Mouse (Mus musculus): ENCODE results near the gene Diras2. TPM values are rescaled to one million over a fixed set of nuclear protein-coding genes. Genes with fewer than 3 reads are reported as not detected.
"Not testable (repeated sequence)": the region's sequence is repeated elsewhere in the genome, so short reads cannot be mapped to it uniquely, and the experiment has no call there.

Diras2 gene
- total RNA-seq, 2 experiments from 2014 or later: 0.07 to 0.14 TPM

DNA sequence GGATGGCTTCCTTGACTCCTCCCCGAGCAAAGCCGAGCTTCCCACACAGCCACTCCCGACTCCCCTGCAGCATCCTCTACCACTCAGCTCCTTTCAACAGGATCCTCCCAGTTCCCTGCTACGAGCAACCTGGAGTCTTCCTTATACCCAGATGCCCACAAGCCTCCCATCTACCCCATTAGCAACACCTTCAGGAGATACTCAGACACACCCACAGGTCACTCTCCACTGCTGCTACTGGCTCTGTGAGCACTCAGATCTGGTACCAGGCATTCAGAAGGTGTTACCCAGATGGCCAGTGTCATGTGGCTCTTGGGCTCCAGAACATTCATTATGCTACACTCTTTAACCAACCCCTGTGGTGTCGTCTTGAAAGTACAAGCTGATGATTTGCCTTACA is 11.7 kb downstream of the Diras2 start:
- no peak for DNase-seq (ENCODE audit: low spot score)

DNA sequence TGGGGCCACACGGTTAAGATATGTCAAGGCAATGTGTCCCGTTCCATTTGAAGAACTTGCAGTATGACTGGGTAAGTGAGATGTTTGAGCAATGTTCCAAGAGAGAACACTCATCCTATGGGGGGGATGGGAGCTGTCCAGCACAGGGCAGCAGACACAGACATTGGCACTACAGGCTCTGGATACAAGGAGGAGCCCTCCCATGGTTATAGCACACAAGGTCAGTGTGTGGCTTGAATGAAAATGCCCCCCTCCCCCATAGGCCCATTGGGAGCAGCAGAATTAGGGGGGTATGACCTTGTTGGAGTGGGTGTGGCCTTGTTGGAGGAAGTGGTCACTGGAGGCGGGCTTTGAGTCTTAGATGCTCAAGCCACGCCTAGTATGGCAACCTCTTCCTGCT is 12.7 kb downstream of the Diras2 start:
- no peak for DNase-seq (ENCODE audit: low spot score)

DNA sequence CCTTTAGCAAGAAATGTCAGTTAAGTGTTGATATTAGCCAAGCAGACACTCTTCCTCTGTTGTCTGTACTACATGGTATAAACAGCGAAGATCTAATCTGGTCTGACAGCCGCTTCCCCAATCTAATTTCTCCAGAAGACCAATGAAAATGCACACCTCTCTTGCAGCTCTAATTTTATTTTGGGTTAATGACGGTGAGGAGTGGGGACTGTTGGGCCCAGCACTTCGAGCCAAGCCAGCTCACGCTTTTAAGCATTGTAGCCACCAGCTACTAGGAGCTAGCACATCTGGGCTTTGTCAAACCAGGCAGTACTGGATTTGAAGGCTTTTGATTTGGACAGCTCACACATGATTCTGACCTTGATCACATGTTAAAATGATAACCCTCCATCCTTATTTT is 14.1 kb downstream of the Diras2 start:
- no peak for DNase-seq (ENCODE audit: low spot score)

DNA sequence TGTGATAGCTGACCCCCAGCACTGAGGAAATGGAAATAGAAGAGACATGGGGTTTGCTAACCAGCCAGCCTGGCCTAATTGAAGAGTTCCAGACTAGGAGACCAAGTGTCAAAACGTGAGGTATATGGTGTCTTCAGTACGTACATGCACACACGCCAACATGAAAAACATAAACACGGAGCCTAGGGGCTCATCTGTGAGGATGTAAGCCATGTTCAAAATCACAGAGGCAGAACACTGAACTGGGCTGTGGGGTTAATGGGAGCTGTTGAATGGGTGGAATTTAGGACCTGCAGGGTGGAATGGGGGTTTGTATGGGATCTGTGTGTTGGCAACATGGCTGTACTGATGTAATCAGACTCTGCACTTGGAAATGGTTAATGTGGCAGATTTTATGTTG is 14.5 kb downstream of the Diras2 start:
- DNase-seq (ENCODE audit: low spot score): no peak

DNA sequence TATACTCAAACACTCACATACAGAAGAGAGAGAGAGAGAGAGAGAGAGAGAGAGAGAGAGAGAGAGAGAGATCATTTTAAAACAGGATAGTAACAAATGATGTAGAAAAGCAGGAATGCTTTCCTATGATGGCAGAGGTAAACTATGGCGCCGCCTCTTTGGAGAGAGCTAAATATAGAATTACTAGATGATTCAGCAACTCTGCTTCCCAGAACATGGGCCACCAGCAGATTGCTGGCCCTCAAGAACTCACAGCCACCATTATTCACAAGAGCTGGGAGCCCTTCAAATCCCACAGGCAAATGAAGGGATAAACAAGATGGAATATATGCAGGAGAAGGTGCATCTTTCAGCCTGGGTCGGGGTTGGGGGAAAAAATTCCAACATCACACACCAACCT is 15.0 kb downstream of the Diras2 start:
- no peak for DNase-seq (ENCODE audit: low spot score)

DNA sequence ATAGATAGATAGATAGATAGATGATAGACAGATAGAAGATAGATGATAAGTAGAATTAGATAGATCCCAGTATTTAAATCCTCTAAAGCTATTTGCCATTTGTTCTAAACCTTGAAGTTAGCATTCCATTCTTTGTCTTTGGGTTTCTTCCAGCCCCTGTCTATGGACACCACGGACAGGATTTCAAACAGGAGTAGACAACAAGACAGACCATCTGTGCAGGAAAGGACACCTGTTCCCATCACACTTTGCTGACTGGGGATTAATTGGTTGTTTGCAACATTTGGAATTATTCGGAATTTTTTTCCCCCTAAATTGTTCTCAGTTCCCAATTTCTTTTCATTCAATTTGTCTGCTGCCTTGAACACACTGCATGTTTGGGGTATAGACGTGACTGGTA is 17.5 kb downstream of the Diras2 start:
- DNase-seq (ENCODE audit: low spot score): no peak

DNA sequence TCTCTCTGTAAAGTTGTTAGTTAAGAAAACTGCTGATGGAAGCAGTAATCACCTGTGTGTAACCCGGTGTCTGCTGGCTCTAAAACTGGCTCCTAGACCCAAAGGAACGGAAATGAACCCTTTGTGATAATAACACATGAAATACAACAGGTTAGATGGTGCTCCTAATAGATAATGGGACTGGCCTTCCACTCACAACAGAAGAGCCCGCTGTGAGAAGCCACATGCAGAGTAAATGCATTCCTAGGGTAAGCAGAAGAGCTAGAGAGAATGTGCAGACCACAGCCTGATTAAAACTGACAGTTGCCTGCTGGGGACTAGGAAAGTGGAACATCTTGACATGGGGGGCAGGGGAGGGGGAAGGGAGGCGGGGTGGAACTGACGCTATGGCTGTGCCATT is 18.7 kb downstream of the Diras2 start:
- DNase-seq (ENCODE audit: low spot score): no peak

DNA sequence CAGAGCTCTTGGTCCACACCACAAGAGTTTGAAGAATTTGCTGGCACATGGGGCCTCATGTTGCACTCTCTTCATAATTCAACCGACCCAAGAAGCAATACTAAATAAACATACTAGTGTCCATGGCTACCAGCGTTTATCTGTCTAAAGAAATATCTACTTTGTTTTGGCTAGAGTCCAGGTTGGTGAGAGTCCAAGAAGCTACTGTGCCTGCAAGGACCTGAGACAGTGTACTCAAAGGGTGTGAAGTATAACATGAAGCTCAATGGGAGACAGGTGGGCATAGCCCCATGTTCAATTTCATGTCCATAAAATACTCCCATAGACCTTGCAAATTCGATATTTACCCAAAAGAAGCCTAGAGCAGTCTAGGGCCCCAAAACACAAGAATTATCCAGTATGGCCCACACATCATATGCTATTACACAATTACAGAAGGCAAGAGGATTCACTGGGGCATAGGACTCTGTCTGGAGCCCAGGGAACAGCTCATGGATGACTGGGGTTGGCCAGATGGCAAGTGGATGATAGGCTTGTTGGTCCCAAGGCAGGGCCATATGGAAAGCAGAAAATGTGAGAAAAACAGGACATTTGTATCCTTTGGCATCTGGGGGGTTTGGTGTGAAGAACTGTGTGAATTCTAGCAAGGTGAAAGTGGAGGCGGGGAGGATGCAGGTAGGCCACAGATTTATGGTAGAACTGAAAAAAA is 20.8 kb downstream of the Diras2 start:
- no peak for DNase-seq (ENCODE audit: low spot score)

DNA sequence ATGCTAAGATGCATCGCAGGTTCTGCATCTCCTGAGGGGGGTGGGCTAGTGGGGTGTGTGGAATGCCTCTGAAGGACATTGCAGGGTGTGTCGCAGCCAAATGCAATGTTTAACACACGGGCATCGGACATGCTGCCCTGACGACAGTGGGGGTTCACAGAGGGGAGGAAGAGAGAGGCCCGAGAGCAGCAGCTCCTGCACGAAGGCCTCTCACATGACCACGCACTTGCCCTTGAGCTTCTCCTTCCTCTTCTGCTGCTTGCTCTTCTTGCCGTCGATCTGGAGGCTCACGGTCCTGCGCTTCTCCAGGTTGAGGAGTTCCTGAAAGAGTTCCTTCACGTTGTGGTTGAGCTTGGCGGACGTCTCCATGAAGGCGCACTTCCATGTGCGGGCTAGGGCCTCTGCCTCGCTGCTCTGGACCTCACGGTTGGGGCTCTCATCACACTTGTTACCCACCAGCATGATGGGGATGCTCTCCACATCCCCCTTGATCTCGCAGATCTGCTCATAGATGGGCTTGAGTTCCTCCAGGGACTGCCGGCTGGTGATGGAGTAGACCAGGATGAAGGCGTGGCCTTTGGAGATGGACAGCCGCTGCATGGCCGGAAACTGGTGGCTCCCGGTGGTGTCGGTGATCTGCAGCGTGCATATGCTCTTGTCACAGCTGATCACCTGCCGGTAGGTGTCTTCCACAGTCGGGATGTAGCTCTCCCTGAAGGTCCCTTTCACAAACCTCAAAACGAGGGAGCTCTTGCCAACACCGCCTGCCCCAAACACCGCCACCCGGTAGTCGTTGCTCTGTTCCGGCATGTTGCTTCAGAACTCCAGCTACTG is 23.4 kb downstream of the Diras2 start:
- DNase-seq (ENCODE audit: low spot score): no peak

DNA sequence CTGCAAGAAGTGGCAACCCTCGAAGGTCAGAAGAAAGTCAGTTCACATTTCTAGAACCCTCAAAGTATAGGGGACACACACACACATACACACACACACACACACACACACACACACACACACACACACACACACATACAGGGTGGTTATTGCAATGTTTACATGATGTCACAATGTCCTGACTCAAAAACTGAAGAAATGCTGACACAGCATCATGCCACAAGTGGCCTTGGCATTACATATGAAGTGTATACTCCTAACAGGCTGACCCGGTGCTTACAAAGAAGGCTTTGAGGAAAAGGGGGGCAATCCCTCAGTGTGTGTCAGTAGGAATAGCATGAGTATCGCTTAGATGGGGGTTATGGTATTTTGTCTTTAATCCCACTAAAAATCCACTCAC is 24.3 kb downstream of the Diras2 start:
- DNase-seq (ENCODE audit: low spot score): not testable (repeated sequence)

DNA sequence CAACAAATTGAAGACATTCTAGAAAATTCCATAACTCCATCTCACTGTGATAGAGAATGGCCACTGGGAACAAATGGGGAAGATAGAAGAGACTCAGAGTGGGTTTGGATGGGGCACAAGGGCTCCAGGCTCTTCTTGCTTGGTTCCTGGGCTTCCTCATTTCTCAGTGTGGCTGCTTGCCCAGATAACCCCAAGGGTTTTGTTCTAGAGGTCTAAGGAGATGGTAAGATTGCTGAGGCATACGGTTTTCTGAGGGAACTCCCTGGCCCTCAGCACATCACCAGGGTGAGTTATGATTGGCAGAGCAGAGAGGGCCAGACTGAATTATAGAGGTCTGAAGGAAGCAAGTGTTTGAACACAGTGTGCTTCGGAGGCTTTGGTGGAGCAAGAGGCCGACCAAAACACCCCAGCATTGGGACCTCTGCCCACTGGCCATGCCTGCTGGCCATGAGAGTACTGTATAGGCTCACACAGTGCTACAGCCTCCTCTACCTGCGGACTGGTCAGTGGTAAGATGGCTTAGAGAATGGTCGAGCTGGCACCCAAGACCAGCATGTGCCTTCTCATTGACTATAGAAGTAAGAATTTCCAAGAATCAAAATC is 25.3 kb downstream of the Diras2 start:
- peak; percentile 8 for DNase-seq (ENCODE audit: low spot score)

DNA sequence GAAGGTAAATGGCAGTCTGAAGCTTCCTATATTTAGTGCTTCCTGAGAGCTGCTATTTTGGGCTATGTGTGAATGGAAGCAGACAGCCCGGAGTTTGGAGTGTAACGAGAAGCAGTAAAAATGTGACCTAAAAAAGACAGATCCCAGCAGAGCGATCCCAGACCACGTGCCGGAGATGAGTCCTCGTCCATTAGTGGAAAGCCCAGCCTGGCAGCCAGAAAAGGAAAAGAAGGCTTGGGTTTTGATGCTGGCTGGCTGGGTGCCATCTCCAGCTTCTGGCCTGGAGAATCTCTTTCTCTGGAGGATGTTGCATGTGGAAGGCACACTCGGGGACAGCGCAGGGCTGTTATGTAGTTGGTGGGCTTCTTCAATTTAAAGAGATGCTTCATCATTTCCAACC is 29.4 kb downstream of the Diras2 start:
- peak; percentile 1 for DNase-seq (ENCODE audit: low spot score)

DNA sequence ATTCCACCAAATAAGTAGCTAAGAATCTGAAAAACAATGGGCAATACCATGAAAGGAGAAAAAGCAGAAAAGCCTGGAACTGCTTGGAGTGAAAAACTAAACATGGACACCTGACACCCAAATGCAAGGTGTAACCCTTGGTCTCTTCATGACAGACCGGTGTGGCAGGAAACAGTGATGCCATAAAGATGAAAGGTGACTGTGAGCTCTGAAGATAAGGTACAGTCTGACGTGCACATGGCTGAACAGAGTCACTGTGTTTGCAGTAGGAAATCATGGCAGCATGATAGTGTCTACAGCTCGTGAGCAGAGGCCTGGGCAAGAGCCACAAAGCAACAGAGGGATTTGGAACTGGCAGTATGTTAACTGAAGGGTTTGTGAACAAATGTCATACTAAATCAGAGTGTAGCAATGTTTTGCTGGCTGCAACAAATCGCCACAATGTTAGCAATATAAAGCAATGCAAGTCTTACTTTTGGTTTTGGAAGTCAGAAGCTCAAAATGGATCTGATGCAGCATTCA is 34.0 kb downstream of the Diras2 start:
- DNase-seq (ENCODE audit: low spot score): no peak

DNA sequence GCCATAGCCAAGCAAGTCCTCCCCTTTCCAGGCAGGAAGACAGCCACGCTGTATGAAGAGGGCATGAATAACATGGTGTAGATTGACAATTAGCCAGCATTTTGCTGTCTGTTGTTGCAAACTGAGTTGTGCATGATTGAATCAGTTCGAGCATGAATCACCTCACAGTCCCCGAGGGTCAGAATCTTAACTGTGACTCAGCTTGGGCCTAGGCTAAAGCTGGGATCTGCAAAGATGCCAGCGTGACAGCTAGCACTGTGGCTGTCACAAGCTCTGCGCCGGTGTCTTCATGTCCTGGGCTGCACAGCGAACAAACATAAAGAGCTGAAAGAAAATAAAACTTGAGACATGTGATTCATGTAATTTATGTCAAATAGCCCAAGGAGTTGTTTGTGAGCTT is 42.3 kb downstream of the Diras2 start:
- DNase-seq (ENCODE audit: low spot score): no peak

DNA sequence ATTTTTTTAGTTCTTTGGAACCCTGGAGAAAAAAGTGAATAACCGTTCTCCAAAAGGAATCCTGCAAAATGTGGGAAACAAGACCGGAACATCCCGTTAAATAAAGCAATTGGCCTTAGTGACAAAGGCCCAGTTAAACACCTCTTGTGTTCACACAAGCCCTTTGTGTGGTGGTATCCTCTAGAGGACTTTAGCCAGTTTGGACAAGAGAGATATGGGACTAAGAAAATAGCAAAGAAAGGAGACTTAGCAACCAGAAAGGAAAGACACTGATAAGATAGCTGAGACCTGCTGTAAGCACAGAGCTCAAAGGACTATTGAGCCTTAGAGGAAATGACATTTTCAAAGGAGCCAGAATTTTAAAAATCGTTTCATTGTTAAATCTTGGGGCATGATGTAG is 47.0 kb downstream of the Diras2 start:
- DNase-seq (ENCODE audit: low spot score): no peak

DNA sequence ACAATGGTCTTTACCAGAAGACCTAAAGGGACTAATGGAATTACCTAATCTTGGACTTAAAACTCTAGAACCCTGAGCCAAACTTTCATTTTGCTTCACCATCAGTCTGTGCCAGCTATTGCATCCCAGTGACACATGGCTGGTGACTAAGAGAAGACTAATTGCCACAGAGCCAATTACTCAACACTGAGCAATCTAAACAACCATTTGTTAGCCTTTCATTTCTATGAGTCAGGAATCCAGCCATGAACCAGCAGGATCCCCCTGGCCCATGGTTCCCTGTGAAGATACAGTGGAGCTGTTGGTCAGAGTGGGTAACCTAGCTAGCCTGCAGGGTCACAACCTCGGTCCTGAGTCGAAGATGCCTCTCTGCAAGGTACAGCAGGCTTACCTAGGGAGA is 49.3 kb downstream of the Diras2 start:
- DNase-seq (ENCODE audit: low spot score): no peak

DNA sequence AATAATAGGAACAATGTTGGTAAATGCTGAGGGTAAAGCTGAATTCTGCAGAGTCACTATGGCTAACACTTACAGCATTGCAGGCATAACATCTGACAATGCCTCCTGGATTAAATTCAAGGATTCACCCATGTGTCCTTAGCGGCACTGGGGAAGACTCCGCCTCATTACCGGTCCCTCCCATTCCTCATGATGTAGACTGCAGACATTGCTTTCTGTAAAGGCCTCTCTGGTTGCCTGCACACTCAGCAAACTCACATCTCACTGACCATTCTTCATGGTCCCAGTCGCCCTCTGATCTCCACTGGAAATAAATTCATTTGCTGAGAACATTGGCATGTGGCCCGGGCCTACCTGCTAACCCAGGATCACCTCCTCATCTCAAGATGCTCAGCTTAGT is 51.9 kb downstream of the Diras2 start:
- DNase-seq (ENCODE audit: low spot score): no peak

DNA sequence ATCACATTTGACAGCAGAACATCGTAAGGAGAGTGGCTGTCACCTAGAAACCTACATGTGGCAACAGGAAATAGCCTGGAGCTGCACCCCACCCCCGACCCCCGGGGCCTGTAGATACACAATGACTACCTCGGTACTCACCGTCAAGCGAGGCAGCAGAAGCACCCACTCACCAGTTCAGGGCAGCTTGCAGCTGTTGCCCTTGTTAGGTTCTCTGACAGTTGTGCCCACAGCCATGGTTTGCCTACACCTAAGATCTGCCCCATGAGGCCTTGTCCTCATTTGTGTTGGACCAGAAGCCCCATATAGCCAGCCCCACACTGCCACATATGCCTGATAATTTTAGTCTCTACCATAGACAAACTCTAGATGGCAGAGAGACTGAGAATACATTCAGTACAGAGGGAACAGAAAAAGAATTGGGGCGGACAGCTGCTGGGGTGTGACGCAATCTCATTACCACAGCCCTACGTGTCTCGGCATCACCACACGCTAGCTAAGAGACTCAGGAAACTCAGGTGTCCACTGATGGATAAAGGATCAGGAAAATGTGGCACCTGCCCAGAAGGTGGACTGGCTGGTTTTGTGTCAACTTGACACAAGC is 54.0 kb downstream of the Diras2 start:
- DNase-seq (ENCODE audit: low spot score): no peak

DNA sequence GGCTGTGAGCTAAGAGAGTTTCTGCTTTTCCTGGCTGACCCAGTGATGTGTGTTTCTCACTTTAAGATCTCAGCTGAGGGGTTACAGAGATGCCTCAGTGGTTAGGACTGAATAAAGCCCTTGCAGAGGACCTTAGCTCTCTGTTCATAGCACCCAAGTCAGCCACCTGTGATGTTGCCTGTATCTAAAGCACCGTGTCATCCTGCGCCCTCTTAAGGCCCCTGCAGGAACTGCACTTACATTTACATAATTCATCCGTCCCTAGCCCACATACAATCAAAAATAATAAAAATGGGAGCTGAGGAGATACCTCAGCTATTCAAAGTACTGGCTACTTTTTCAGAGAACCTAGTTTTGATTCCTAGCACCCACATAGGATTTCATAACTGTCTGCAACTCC is 54.9 kb downstream of the Diras2 start:
- no peak for DNase-seq (ENCODE audit: low spot score)

DNA sequence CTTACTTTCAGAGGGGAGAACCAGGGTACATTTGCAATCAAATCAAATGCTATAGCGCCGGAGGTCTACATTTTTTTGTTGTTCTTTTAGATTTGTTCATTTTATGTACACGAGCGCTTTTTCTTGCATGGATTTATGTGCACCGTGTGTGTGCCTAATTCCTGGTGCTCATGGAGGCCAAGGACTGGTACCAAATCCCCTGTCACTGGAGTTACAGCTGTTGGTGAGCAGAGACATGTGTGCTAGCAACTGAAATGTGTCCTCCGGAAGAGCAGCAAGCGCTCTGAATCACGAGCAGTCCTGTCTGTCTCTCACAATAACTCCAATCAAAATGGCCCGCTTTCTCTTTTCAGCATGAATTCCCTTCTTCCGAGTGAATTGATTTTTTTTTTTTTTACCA is 55.8 kb downstream of the Diras2 start:
- DNase-seq (ENCODE audit: low spot score): no peak

DNA sequence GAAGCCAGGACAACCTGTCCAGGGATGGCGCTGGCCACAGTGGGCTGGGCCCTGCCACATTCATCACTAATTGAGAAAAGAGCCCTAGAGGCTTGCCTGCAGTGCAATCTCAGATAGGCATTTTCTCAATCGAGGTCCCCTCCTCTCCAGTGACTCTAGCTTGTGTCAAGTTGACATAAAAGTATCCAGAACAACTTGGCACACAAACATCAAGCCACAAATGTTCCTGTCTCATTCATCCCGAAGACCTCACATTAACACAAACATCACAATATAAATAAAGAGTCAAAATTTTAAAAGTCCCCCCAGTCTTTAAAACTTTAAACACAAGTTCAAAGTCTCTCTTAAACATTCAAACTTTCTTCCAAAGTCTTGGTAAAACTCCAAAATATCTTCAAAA is 56.3 kb downstream of the Diras2 start:
- DNase-seq (ENCODE audit: low spot score): no peak
